Mouse (Mus musculus) midbrain, embryonic 10.5 days (tissue): Measurements from ENCODE around the gene Xylb. TPM values are rescaled to one million over a fixed set of nuclear protein-coding genes. Genes with fewer than 3 reads are reported as not detected.

Source experiments
- DNase-seq: peaks from one replicate; pipeline ENCODE4 v3.0.0-alpha.2; 2017; ENCODE audit warnings: low spot score
- H3K27ac ChIP-seq: fragments of 300-500 bp; sonication (generic); replicated peaks from 2 replicates; pipeline ENCODE4 v1.5.1; 2016; ENCODE audit warnings: mild to moderate bottlenecking
- H3K27me3 ChIP-seq: fragments of 300-500 bp; sonication (generic); 2 replicates; pipeline ENCODE4 v1.6.1; 2016; ENCODE audit warnings: low read depth, mild to moderate bottlenecking; ENCODE audit not compliant: poor library complexity, severe bottlenecking
- H3K36me3 ChIP-seq: fragments of 300-500 bp; sonication (generic); 2 replicates; pipeline ENCODE4 v1.6.1; 2016; ENCODE audit warnings: mild to moderate bottlenecking, moderate library complexity
- H3K4me1 ChIP-seq: fragments of 300-500 bp; sonication (generic); 2 replicates; pipeline ENCODE4 v1.6.1; 2016
- H3K4me3 ChIP-seq: fragments of 300-500 bp; sonication (generic); 2 replicates; pipeline ENCODE4 v1.5.1; 2016; ENCODE audit warnings: mild to moderate bottlenecking, moderate library complexity
- H3K9me3 ChIP-seq: fragments of 300-500 bp; sonication (generic); replicated peaks from 2 replicates; pipeline ENCODE4 v1.6.1; 2016; ENCODE audit warnings: mild to moderate bottlenecking
- WGBS: fragments of 180-500 bp; shearing (Covaris S2); methylation state at CpG from one replicate; pipeline ENCODE4 v1.1.7; 2016; 5-methylcytosine and 5-hydroxymethylcytosine counted together
- polyA plus RNA-seq: library from polyadenylated mRNA; unstranded; fragments of >200 nt; fragmentation: Nextera tagmentation; extraction: Ambion mirVana; gene quantifications from 2 replicates; pipeline ENCODE4 v1.2.1, GENCODE M21; 2016

The Xylb gene
- 6.9 and 7.7 TPM in 2 replicates for polyA plus RNA-seq

DNA sequence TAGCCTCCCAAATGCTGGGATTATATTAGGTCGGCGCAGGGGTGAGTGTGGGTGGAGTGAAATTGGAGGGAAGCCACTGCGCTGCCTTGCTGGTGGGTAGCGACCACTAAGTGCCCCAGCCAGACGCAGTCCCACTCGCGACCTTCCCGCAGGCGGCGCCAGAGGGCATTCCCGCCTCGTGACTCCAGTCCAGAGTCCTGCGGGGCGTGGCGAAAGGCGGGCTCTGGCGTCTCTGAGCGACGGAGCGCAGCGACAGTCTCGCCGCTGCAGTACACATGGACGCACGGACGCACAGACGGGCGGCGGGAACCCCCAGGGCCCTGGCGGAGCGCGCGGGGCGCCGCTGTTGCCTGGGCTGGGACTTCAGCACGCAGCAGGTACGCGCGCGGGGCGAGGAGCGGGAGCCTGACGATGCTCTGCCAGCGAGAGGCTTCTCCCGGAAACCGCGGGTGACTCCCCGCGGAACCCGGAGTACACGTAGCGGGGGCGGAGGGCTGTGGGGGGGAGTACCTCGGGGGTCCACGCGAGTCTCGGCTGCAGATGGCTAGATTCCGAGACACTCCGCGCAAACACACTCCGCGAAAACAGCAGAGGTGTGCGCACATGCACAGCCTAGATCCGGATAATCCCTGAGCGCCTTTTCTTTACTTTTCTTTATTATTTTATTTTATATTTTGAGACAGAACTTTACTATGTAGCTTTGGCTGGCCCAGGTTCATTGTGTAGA, at the start of gene Xylb:
Gene Xylb, plus strand, starts transcription at position 51 of the 727 bp plus-strand sequence.
- Histone ChIP-seq H3K27ac (peak within 1 kb of the TSS; percentile 89), H3K9me3 (no peaks in the 10 kb centered on the region), H3K36me3 (0 out of 2 replicates have a peak, but pooled peaks cover 3% of the 10 kb centered on the region), H3K4me1 (peaks cover 12% of the 10 kb centered on the region), H3K4me3 (peak within 1 kb of the TSS; percentile 78), H3K27me3 (peaks cover 7% of the 10 kb centered on the region; the same call in 1 of the 2 replicates)
- DNase-seq: peak; percentile 90
- WGBS: 4% methylated on average over 65 of the region's 65 CpGs

DNA sequence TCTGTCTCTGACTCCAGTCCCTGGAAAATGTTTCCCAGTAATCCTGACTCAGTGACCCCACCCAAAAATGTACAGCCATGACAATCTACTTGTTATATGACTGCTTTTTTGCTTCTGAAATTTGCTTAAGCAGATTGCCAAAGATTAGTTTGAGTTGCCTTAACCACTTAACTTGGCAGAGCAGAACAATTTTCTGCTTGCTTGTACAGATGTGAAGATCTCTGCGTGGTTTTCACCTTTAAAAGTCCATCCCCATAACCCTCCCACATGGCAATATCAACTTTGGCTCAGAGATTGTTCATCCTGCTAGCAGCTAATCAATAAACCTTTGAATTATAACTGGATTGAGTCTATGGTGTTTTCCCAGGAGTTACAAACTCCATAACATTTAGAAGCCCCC, 48.1 kb upstream of the Xylb start:
- peaks cover 11% of the 10 kb centered on the region; the same call in 1 of the 2 replicates for H3K36me3 ChIP-seq
- H3K9me3 ChIP-seq: no peaks in the 10 kb centered on the region
- H3K4me3 ChIP-seq: no peak overlapping the region
- no peak for DNase-seq
- H3K4me1 ChIP-seq: no peaks in the 10 kb centered on the region
- no peak overlapping the region for H3K27ac ChIP-seq
- WGBS: 94% methylated on average over 1 of the region's 1 CpGs
- no peaks in the 10 kb centered on the region for H3K27me3 ChIP-seq

DNA sequence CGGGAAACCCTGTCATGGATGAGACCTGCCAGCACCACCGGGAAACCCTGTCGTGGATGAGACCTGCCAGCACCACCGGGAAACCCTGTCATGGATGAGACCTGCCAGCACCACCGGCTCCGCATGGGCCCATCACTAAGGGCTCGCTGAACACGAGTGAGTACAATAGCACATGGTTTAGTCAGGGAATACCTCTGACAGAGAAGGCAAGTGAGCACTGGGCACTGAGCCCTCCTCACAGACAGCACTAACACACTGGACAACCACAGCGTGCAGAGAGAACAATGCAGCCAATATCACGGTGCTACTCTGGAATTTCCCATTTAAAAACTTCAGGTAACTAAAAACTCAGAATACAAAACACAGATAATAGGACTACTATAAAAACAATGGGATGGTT, 44.1 kb upstream of the Xylb start:
- peaks cover 7% of the 10 kb centered on the region for H3K36me3 ChIP-seq
- no peak for DNase-seq
- H3K4me1 ChIP-seq: no peaks in the 10 kb centered on the region
- 96% methylated on average over 10 of the region's 10 CpGs for WGBS
- no peak overlapping the region for H3K27ac ChIP-seq
- no peaks in the 10 kb centered on the region for H3K9me3 ChIP-seq
- no peaks in the 10 kb centered on the region for H3K27me3 ChIP-seq
- H3K4me3 ChIP-seq: no peak overlapping the region

DNA sequence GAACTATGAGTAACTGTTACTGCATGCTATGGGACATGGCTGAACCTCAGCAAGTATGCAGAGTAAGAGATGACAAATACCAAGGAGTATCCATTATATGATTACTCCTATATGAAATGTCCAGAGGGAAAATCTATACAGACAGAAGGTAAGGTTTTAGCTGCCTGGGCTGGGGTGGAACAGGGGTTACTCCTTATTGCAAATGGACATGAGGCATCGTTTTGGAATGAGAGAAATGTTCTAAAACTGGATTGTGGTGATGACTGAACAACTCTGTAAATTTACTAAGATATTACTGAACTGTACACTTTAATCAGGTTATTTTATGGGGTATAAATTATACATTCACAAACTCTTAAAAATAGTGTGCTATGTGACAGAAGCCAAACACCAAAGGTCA, 38.3 kb upstream of the Xylb start:
- peaks cover 5% of the 10 kb centered on the region for H3K36me3 ChIP-seq
- 92% methylated on average over 1 of the region's 1 CpGs for WGBS
- no peak overlapping the region for H3K4me3 ChIP-seq
- H3K4me1 ChIP-seq: peaks cover 27% of the 10 kb centered on the region
- no peaks in the 10 kb centered on the region for H3K9me3 ChIP-seq
- H3K27me3 ChIP-seq: no peaks in the 10 kb centered on the region
- no peak for DNase-seq
- no peak overlapping the region for H3K27ac ChIP-seq

DNA sequence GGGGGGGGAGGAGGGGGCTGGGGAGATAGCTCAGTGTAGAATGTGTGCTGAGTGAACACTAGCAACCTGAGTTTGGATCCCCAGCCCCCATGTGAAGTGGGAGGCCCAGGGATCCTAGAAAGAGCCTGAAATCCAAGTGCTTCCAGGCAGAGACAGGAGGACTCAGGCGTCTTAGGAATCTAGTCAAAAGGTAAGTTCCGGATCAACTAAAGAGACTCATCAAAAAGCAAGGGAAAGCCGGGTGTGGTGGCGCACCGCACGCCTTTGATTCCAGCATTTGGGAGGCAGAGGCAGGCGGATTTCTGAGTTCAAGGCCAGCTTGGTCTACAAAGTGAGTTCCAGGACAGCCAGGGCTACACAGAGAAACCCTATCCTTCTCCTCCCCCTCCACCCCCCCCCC, 36.7 kb upstream of the Xylb start:
- no peaks in the 10 kb centered on the region for H3K27me3 ChIP-seq
- no peak overlapping the region for H3K27ac ChIP-seq
- WGBS: 86% methylated on average over 7 of the region's 7 CpGs
- H3K4me1 ChIP-seq: peaks cover 28% of the 10 kb centered on the region
- peak overlapping the region; percentile 96 for H3K4me3 ChIP-seq
- H3K36me3 ChIP-seq: peaks cover 4% of the 10 kb centered on the region
- H3K9me3 ChIP-seq: no peaks in the 10 kb centered on the region
- no peak for DNase-seq

DNA sequence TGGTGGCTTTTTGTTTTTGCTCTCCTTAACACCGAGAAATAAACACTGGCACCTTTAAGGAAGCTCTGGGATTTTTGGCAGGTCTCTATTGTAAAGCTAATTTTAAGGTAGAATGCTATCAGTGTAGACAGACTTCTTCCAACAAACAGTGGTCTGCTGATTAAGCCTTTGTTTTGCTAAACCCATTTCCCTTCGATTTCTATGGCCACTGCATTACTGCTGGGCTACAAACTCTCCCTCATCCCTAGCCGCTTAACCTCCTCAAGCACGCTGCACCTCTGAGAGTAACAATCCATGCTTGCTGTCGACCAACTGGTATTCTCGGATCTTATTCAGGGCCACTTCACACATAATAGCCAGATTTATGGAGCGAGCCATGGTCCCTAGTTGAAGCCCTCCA, 36.2 kb upstream of the Xylb start:
- peak; percentile 21 for DNase-seq
- H3K4me3 ChIP-seq: peak overlapping the region; percentile 96
- 15% methylated on average over 7 of the region's 7 CpGs for WGBS
- H3K36me3 ChIP-seq: peaks cover 4% of the 10 kb centered on the region
- H3K4me1 ChIP-seq: peaks cover 28% of the 10 kb centered on the region
- no peaks in the 10 kb centered on the region for H3K9me3 ChIP-seq
- no peaks in the 10 kb centered on the region for H3K27me3 ChIP-seq
- peak overlapping the region; percentile 98; the same call in 1 of the 2 replicates for H3K27ac ChIP-seq

DNA sequence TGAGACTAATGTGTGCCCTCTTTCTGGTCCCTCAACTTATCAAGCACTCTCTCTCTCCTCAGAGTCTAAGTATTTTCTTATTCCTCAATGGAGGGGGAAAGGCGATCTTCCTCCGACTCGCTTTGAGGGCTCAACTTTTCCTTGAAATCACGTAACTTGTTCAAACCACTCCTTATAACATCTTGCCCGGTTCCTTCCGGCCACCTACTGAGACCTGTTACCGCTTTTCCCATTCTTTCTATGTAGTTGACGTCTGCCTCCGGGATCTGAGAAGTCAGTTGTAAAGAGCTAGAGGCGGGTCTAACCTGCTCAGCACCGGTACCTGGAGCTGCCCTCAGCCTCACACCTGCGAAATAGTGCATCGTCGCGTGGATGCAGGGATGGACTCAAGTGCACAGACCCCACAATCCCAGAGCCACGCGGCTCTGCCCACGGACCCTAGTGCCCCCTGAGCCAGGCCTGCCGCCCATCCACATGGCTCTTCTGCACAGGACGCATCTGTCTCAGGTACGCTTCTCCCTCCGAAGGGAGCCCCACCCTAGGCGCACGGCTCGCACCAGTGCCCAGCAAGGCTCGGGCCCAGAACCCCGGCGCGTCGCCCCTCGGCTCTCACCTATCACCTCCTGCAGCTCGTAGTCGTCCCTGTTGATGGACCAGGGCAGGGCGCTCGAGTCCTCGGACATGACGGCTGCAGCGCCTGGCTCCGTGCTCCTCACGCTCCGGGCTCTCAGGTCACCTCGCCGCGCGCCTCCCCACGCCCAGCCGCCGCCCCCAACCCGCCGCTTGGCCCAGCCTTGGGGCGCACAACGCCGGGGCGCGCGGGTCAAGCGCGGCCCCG, 35.6 kb upstream of the Xylb start:
- H3K36me3 ChIP-seq: peaks cover 4% of the 10 kb centered on the region
- peaks cover 28% of the 10 kb centered on the region for H3K4me1 ChIP-seq
- no peaks in the 10 kb centered on the region for H3K9me3 ChIP-seq
- whole genome bisulfite sequencing: under 1% methylated on average over 59 of the region's 59 CpGs
- H3K4me3 ChIP-seq: peak overlapping the region; percentile 96
- no peaks in the 10 kb centered on the region for H3K27me3 ChIP-seq
- no peak for DNase-seq
- H3K27ac ChIP-seq: peak overlapping the region; percentile 98

DNA sequence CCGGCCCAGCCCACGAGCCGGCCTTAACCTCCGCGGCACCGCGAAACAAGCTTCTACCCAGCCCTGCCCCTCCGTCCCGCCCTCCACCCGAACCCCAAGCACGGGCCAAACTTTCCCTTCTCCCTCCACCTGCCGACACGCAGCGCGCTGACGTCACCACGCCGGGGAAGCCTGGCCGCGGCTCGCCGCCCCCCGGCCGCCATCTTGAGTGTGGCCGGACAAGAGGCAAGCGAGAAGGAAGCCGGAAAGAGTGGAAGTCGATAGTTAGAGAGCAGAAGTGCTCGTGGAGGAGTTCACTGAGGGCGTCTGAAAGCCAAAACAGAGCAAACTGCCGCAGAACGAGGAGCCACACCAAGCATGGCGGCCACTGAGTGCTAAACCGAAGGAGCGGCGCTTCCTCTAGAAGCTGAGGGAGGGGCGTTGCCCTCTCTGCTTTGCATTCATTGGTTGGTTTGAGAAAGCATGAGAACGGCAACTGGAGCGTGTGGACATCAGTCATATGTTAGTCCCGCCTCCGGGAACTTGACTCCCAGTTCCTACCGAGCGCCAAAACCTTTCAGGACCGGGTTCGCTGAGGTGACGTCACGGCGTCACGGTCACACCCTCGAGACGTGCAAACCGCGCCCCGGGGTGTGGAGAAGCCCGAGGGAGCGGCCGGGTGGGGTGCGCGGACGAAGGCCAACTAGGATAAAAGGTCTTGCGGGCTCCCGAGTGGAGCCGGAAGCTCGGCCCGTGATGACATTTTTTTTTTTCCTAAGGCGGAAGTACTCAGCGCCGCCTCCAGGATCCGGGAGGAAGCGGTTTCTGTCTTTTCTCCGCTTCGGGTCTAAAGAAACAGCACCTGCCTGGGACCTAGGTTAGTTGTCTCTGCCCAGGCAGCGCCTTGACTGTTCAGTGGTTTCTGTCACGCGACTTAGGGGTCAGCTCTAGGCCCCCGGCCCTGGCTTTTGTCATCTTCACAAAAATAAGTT, 34.6 kb upstream of the Xylb start, which contains the start of gene Oxsr1:
Gene Oxsr1, minus strand, starts transcription at position 139 of the 971 bp plus-strand sequence.
- peaks cover 4% of the 10 kb centered on the region for H3K36me3 ChIP-seq
- H3K4me1 ChIP-seq: peaks cover 28% of the 10 kb centered on the region
- peak within 1 kb of the TSS; percentile 96 for H3K4me3 ChIP-seq
- under 1% methylated on average over 76 of the region's 76 CpGs for WGBS
- H3K27ac ChIP-seq: peak within 1 kb of the TSS; percentile 98
- H3K27me3 ChIP-seq: no peaks in the 10 kb centered on the region
- H3K9me3 ChIP-seq: no peaks in the 10 kb centered on the region
- DNase-seq: peak; percentile 96

DNA sequence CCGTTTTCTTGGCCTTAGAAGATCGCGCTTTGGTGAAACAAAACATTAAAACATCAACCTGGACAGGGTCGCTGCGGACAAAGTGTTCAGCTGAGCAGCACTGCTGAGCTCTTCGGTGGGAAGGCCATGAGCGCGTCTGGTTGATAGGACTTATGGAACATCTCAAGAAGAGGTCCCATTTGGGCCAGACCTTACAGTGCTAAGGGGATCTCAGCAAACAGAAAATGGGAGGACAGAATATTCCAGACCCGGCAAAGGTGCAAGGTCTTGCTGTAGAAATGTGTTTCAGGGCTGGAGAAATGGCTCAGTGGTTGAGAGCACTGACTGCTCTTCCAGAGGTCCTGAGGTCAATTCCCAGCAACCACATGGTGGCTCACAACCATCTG, 33.9 kb upstream of the Xylb start:
- peaks cover 1% of the 10 kb centered on the region for H3K36me3 ChIP-seq
- WGBS: 10% methylated on average over 9 of the region's 9 CpGs

DNA sequence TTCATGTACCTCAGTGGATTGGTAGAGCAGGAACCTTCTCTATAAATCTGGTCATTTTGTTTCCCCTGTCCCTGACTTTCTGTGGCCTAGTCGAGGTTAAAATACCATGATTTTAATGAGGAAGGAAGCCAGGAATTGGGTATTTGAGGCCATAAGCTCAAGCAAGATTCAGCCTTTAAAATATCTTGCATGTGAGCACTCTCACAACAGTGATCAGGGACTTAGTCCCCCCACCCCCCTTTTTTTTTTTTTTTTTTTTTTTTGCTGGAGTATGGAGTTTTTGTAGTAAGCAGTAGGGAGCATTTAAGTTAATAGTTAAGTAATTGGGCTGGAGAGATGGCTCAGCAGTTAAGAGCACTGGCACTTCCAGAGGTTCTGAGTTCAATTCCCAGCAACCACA, 33.1 kb upstream of the Xylb start:
- Histone ChIP-seq H3K4me1 (peaks cover 28% of the 10 kb centered on the region), H3K4me3 (no peak overlapping the region), H3K27ac (no peak overlapping the region), H3K36me3 (no peaks in the 10 kb centered on the region), H3K9me3 (no peaks in the 10 kb centered on the region), H3K27me3 (no peaks in the 10 kb centered on the region)
- no peak for DNase-seq
- 86% methylated on average over 1 of the region's 1 CpGs for WGBS

More for the DNA sequence above, 33.9 kb upstream of the Xylb start:
- DNase-seq: no peak
- Histone ChIP-seq H3K9me3 (no peaks in the 10 kb centered on the region), H3K27me3 (no peaks in the 10 kb centered on the region), H3K4me3 (peak overlapping the region; percentile 96), H3K4me1 (peaks cover 28% of the 10 kb centered on the region), H3K27ac (peak overlapping the region; percentile 98)

DNA sequence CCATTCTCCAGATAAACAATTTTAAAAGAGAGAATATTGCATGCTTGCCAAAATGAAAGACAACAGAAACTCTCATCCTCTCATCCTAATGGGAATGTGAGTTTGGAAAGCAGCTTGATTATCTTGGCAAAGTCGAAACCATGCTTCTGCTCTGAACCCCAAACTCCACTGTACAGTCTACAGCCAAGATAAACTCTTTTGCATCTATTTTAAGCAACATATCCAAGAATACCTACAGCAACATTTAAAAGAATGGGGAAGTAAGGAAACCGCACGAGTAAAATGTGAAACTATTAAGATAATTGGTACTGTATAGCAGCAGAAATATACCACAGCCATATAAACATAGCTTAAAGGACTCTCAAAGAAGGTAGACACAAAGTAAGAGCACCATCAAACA, 28.7 kb upstream of the Xylb start:
- no peak for DNase-seq
- no peaks in the 10 kb centered on the region for H3K27me3 ChIP-seq
- H3K36me3 ChIP-seq: no peaks in the 10 kb centered on the region
- no peak overlapping the region for H3K27ac ChIP-seq
- 87% methylated on average over 3 of the region's 3 CpGs for WGBS
- no peaks in the 10 kb centered on the region for H3K9me3 ChIP-seq
- H3K4me3 ChIP-seq: no peak overlapping the region
- peaks cover 5% of the 10 kb centered on the region for H3K4me1 ChIP-seq
